Mouse (Mus musculus) MEL (cell line): Measurements from ENCODE around the gene Anapc5.

ENCODE experiments used
- CTCF ChIP-seq, 3 experiments: IDR thresholded peaks in 2 of 3; conservative IDR thresholded peaks in 1 of 3; 2 replicates each; pipeline ENCODE4 v1.5.1; 2011 to 2012; ENCODE audit warnings: low read length in 3 of 3, low read depth in 2 of 3, mild to moderate bottlenecking in 2 of 3, improper control_type of control experiment in 1 of 3, inconsistent platforms in 1 of 3, mixed read lengths in 1 of 3, moderate library complexity in 1 of 3; ENCODE audit not compliant: control insufficient read depth in 1 of 3, insufficient read depth in 1 of 3, poor library complexity in 1 of 3, severe bottlenecking in 1 of 3
- EP300 ChIP-seq, 2 experiments: IDR thresholded peaks; 2 replicates each; pipeline ENCODE4 v1.6.1; 2011; ENCODE audit warnings: improper control_type of control experiment in 2 of 2, low read length in 2 of 2, low read depth in 1 of 2, mild to moderate bottlenecking in 1 of 2
- MYC ChIP-seq: IDR thresholded peaks from 2 replicates; pipeline ENCODE4 v1.6.1; 2011; ENCODE audit warnings: low read depth, mild to moderate bottlenecking, low read length, improper control_type of control experiment, moderate library complexity
- POLR2A ChIP-seq, 2 experiments: IDR thresholded peaks; 2 replicates each; pipeline ENCODE4 v1.6.1; 2011 to 2012; ENCODE audit warnings: low read length in 2 of 2, mild to moderate bottlenecking in 2 of 2, control low read depth in 1 of 2, improper control_type of control experiment in 1 of 2, low read depth in 1 of 2, moderate library complexity in 1 of 2; ENCODE audit not compliant: control insufficient read depth in 1 of 2, insufficient read depth in 1 of 2, poor library complexity in 1 of 2
- ZNF384 ChIP-seq: IDR thresholded peaks from 2 replicates; pipeline ENCODE4 v1.6.1; 2012; ENCODE audit warnings: low read depth, mild to moderate bottlenecking, inconsistent platforms, low read length, improper control_type of control experiment

DNA sequence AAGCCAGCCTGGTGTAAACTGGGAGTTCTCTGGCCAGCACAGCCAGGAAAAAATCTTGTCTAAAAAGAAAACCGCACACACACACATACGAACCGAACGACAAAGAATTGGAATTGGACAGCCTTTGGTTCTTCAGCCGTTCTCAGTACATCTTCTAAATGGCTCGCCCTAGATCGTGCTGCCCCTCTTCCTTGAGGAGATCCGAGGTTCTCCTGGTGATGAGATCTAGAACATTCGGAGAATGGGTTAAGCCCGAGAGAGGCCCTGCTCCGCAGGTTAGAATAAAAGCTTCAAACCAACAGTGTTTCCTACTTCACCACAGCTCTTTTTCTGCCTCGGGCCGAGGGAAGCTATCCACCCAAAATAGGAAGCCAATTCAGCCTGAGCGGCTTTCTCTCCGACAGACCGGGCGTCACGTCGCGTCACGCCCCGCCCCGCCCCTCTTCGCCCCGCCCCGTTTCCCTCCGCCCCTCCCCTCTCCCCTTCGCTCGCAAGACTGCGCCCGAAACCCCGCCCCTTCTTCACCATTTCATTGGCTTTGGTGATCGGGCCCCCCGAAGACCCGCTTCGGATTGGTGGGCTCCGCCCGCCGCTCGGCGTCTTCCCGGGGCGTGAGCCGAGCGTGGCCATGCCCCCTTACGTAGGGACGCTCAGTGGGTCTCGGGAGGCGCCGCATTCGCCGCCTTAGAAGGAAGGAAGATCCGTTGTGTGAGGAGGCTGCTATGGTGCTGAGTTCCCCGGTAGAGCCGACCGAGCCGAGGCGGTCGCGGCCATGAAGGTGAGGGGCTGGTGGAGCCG is 28.6 kb upstream of the Anapc5 start, which contains the start of gene Rnf34:
- 0 out of 4 replicates have a peak, but pooled peaks of 1 of the 2 experiments have one; percentile 23 for TF ChIP-seq EP300 (IDR thresholded peaks at IDR 0.05; ENCODE audit: low read depth in 1 of 2, low read length in 2 of 2)
- no peak for TF ChIP-seq CTCF (IDR thresholded peaks at IDR 0.05 in 2 of 3, conservative IDR thresholded peaks at IDR 0.05 in 1 of 3; ENCODE audit: control insufficient read depth in 1 of 3, insufficient read depth in 1 of 3, low read depth in 2 of 3, low read length in 3 of 3, poor library complexity in 1 of 3, severe bottlenecking in 1 of 3)
- peak; percentile 96 to 99 for TF ChIP-seq POLR2A (IDR thresholded peaks at IDR 0.05; ENCODE audit: control insufficient read depth in 1 of 2, insufficient read depth in 1 of 2, low read depth in 1 of 2, low read length in 2 of 2, poor library complexity in 1 of 2)
- no peak for TF ChIP-seq MYC
- no peak for TF ChIP-seq ZNF384
